Mouse (Mus musculus): ENCODE results near the gene Gm37419. TPM values are rescaled to one million over a fixed set of nuclear protein-coding genes. Genes with fewer than 3 reads are reported as not detected.

The Gm37419 gene
- polyA plus RNA-seq, 1 experiment from 2014 or later, result not detected

DNA sequence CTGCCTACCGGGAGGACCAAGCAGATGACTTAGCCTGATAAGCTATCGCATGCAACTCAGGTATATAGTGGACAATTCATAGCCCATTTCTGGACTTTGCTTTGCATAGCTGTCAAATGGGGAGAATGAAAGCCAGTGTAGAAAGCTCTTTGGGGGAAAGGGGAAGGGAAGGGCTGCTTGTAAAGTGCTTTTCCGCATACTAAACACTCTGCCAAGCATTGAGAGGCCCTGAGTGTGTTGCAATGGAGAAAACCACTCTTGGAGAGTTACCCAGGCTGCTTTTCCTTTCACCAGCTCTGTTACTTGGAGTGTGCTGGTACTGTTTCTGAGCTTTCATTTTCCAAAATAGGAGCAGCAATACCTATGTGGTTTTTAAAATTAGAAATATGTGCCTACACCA, 10.6 kb upstream of the Gm37419 start:
- Histone ChIP-seq H3K27ac (ENCODE audit: low read length) (no peak overlapping the region), H3K9ac (replicated peaks; ENCODE audit: low read length) (no peak overlapping the region), H3K4me3 (ENCODE audit: low read length) (no peak overlapping the region), H3K27me3 (ENCODE audit: insufficient read depth, low read length) (peaks cover 18% of the 10 kb centered on the region), H3K4me2 (replicated peaks; ENCODE audit: low read depth, low read length) (no peak overlapping the region), H3K9me3 (ENCODE audit: low read length) (no peaks in the 10 kb centered on the region), H3K4me1 (ENCODE audit: insufficient read depth, low read length) (peaks cover 20% of the 10 kb centered on the region), H3K36me3 (ENCODE audit: insufficient read depth, low read length) (no peaks in the 10 kb centered on the region; the same call in 1 of the 2 replicates)
- WGBS, result 80% methylated on average over 3 of the region's 3 CpGs
- ATAC-seq (ENCODE audit: low FRiP score, low TSS enrichment), result no peak

DNA sequence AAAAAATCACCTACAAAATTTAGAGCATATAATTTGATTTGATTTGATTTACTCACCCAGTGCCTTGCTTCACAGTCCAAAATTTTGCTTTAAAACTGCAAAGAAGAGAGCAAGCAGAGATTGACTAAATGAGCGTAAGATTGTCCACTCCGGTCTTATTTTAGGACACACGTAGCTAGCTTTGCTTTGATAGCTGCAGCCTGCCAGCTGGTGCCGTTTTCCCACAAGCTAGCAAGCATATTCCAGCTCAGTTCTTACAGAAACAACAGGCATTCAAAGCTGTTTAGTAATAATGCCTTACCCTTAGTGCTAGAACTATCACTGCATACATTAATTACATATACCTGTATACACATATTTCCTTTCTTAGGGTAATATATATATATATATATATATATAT, 9.8 kb upstream of the Gm37419 start:
- Histone ChIP-seq H3K9me3 (ENCODE audit: low read length) (no peaks in the 10 kb centered on the region), H3K27ac (ENCODE audit: low read length) (no peak overlapping the region), H3K4me3 (ENCODE audit: low read length) (no peak overlapping the region), H3K36me3 (ENCODE audit: insufficient read depth, low read length) (no peaks in the 10 kb centered on the region; the same call in 1 of the 2 replicates), H3K4me2 (replicated peaks; ENCODE audit: low read depth, low read length) (no peak overlapping the region), H3K9ac (replicated peaks; ENCODE audit: low read length) (no peak overlapping the region), H3K4me1 (ENCODE audit: insufficient read depth, low read length) (peaks cover 28% of the 10 kb centered on the region), H3K27me3 (ENCODE audit: insufficient read depth, low read length) (peaks cover 18% of the 10 kb centered on the region)
- 77% methylated on average over 4 of the region's 4 CpGs for WGBS
- ATAC-seq (ENCODE audit: low FRiP score, low TSS enrichment), result no peak

- WGBS, result 91% methylated on average over 9 of the region's 9 CpGs
These were observed 8.8 kb upstream of the Gm37419 start for GRCm38 (mm10) chr16:23979446-23979845.

DNA sequence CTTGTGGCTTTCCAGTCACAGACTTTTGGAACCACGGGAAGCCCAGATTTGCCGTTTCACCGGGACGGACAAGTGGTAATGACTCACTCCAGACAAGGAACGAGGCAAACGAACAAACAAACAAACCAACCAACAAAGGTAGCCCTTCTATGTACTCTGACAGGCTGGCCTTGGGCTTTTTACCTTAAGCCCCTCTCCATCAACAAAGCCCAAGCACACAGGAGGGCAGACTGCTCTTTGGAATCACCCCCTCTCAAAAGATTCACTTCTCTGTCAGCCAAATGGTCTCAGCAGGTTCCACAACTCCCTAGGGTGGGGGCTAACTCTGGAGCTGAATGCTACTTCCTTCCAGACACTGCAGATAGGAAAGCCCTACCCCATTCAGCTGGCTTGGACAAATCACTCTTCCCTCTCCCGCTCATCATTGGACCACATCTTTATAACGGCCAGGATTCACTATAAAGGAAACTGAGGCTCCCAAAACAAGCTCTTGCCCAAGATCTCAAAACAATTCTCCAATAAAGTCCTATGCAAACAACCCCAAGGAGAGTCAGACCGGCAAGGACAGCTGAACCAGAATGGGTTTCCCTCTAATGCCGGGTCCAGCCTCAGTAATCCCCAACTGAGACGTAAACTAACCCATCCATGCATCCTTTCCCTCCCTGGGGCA, 7.9 kb upstream of the Gm37419 start:
- Histone ChIP-seq H3K4me1 (ENCODE audit: insufficient read depth, low read length) (peaks cover 44% of the 10 kb centered on the region), H3K27me3 (ENCODE audit: insufficient read depth, low read length) (peaks cover 18% of the 10 kb centered on the region), H3K36me3 (ENCODE audit: insufficient read depth, low read length) (no peaks in the 10 kb centered on the region), H3K9ac (replicated peaks; ENCODE audit: low read length) (peak overlapping the region; percentile 69), H3K4me3 (ENCODE audit: low read length) (peak overlapping the region; percentile 52), H3K4me2 (replicated peaks; ENCODE audit: low read depth, low read length) (peak overlapping the region; percentile 99), H3K27ac (ENCODE audit: low read length) (no peak overlapping the region), H3K9me3 (ENCODE audit: low read length) (no peaks in the 10 kb centered on the region)
- WGBS, result 17% methylated on average over 11 of the region's 11 CpGs
- no peak for ATAC-seq (ENCODE audit: low FRiP score, low TSS enrichment)

More at GRCm38 (mm10) chr16:23979446-23979845, 8.8 kb upstream of the Gm37419 start:
- peaks cover 36% of the 10 kb centered on the region for H3K4me1 ChIP-seq (ENCODE audit: insufficient read depth, low read length)
- peaks cover 18% of the 10 kb centered on the region for H3K27me3 ChIP-seq (ENCODE audit: insufficient read depth, low read length)
- no peak overlapping the region for H3K9ac ChIP-seq (replicated peaks; ENCODE audit: low read length)
- H3K36me3 ChIP-seq (ENCODE audit: insufficient read depth, low read length), result no peaks in the 10 kb centered on the region; the same call in 1 of the 2 replicates
- no peak for ATAC-seq (ENCODE audit: low FRiP score, low TSS enrichment)
- H3K4me3 ChIP-seq (ENCODE audit: low read length), result no peak overlapping the region
- H3K4me2 ChIP-seq (replicated peaks; ENCODE audit: low read depth, low read length), result no peak overlapping the region
- H3K9me3 ChIP-seq (ENCODE audit: low read length), result no peaks in the 10 kb centered on the region
- no peak overlapping the region for H3K27ac ChIP-seq (ENCODE audit: low read length)

- no peaks in the 10 kb centered on the region for H3K9me3 ChIP-seq (ENCODE audit: low read length)
- no peaks in the 10 kb centered on the region for H3K36me3 ChIP-seq (ENCODE audit: insufficient read depth, low read length)
- H3K4me1 ChIP-seq (ENCODE audit: insufficient read depth, low read length), result peaks cover 50% of the 10 kb centered on the region
- H3K9ac ChIP-seq (replicated peaks; ENCODE audit: low read length), result peak overlapping the region; percentile 69
- peak overlapping the region; percentile 52 for H3K4me3 ChIP-seq (ENCODE audit: low read length)
- H3K27ac ChIP-seq (ENCODE audit: low read length), result no peak overlapping the region
- H3K27me3 ChIP-seq (ENCODE audit: insufficient read depth, low read length), result peaks cover 18% of the 10 kb centered on the region
- WGBS, result 2% methylated on average over 32 of the region's 32 CpGs
- ATAC-seq (ENCODE audit: low FRiP score, low TSS enrichment), result no peak
- peak overlapping the region; percentile 99 for H3K4me2 ChIP-seq (replicated peaks; ENCODE audit: low read depth, low read length)
These were observed 7.1 kb upstream of the Gm37419 start for GRCm38 (mm10) chr16:23980991-23981720.

- Histone ChIP-seq H3K4me1 (ENCODE audit: insufficient read depth, low read length) (peaks cover 54% of the 10 kb centered on the region), H3K9me3 (ENCODE audit: low read length) (no peaks in the 10 kb centered on the region), H3K9ac (replicated peaks; ENCODE audit: low read length) (peak overlapping the region; percentile 69; the same call in 1 of the 2 replicates), H3K4me3 (ENCODE audit: low read length) (peak overlapping the region; percentile 52), H3K27me3 (ENCODE audit: insufficient read depth, low read length) (peaks cover 18% of the 10 kb centered on the region), H3K36me3 (ENCODE audit: insufficient read depth, low read length) (no peaks in the 10 kb centered on the region), H3K4me2 (replicated peaks; ENCODE audit: low read depth, low read length) (peak overlapping the region; percentile 99), H3K27ac (ENCODE audit: low read length) (no peak overlapping the region)
- 3% methylated on average over 28 of the region's 28 CpGs for WGBS
- peak; percentile 72 for ATAC-seq (ENCODE audit: low FRiP score, low TSS enrichment)
These were observed 6.1 kb upstream of the Gm37419 start for GRCm38 (mm10) chr16:23981925-23982851.

DNA sequence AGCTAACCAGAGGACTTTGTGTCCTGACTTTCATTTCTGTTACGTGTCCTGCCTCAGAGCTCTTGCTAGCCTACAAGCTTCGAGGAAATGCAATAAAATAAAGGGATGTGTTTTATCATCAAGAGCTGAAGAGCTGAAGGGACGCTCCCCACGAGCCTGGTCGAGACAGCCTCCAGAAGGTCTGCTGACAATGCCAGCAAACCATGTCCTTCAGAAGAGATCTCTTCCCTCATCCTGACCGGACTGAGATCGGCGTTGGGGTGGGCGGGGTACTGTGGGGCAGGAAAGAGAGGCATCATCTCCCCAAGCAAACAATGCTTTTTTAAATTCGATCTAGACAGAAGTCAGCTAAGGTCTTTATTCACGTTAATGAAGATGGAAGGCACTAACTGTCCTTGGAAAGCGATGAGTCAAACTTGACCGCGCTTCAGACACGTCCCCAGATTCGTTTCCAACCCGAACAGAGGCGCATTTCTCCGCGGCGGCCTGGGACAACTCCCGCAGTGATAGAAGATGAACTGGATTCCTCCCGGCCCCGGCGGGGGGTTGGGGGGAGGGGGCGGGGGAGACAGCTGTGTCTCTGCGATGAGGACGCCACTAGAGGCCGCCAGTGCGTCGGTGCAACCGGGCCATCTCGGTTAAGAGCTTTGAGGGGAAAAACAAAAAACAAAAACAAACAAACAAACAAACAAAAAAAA, 5.2 kb upstream of the Gm37419 start:
- peak overlapping the region; percentile 35; the same call in 1 of the 2 replicates for H3K27ac ChIP-seq (ENCODE audit: low read length)
- ATAC-seq (ENCODE audit: low FRiP score, low TSS enrichment), result no peak
- peaks cover 18% of the 10 kb centered on the region for H3K27me3 ChIP-seq (ENCODE audit: insufficient read depth, low read length)
- H3K36me3 ChIP-seq (ENCODE audit: insufficient read depth, low read length), result no peaks in the 10 kb centered on the region
- H3K9me3 ChIP-seq (ENCODE audit: low read length), result no peaks in the 10 kb centered on the region
- peak overlapping the region; percentile 53 for H3K9ac ChIP-seq (replicated peaks; ENCODE audit: low read length)
- WGBS, result under 1% methylated on average over 33 of the region's 33 CpGs
- H3K4me2 ChIP-seq (replicated peaks; ENCODE audit: low read depth, low read length), result peak overlapping the region; percentile 99
- H3K4me1 ChIP-seq (ENCODE audit: insufficient read depth, low read length), result peaks cover 54% of the 10 kb centered on the region
- peak overlapping the region; percentile 52 for H3K4me3 ChIP-seq (ENCODE audit: low read length)

DNA sequence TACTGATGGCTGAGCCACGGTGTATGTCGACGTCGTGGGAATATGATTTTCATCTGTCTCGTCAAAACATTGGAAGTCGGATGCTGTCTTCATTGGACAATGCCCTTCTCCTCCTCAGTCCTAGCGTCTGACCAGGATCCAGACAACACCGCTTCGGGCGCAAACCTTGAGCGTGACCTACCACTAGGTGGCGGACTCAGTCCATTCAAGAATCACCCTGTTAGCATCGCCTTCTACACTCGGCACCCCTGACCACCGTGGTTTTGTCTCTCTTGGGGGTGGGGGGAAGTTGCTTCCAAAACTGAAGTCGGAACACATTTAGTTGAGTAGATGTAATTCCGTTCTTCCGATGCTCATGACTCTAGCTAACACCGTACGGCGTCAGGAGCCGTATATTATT, 4.1 kb upstream of the Gm37419 start:
- Histone ChIP-seq H3K9me3 (ENCODE audit: low read length) (no peaks in the 10 kb centered on the region), H3K4me3 (ENCODE audit: low read length) (peak overlapping the region; percentile 56), H3K27ac (ENCODE audit: low read length) (no peak overlapping the region), H3K4me1 (ENCODE audit: insufficient read depth, low read length) (peaks cover 54% of the 10 kb centered on the region), H3K27me3 (ENCODE audit: insufficient read depth, low read length) (peaks cover 18% of the 10 kb centered on the region), H3K9ac (replicated peaks; ENCODE audit: low read length) (peak overlapping the region; percentile 67), H3K36me3 (ENCODE audit: insufficient read depth, low read length) (no peaks in the 10 kb centered on the region), H3K4me2 (replicated peaks; ENCODE audit: low read depth, low read length) (peak overlapping the region; percentile 99)
- peak; percentile 49 for ATAC-seq (ENCODE audit: low FRiP score, low TSS enrichment)
- WGBS, result 0% methylated on average over 22 of the region's 22 CpGs

Data from kidney, embryonic 16.5 days (tissue).